Mouse (Mus musculus) thymus, adult 18-20 months (tissue): Measurements from ENCODE around the gene Gpr132.
A peak's percentile ranks its signal among the peaks of the same experiment; 100 is the strongest.
"Not testable (repeated sequence)": the region's sequence is repeated elsewhere in the genome, so short reads cannot be mapped to it uniquely, and the experiment has no call there.

Experiments
- DNase-seq, 2 experiments: peaks; one replicate each; pipeline ENCODE4 v3.0.0; 2022; ENCODE audit warnings: mixed read lengths in 2 of 2

Gene Gpr132

DNA sequence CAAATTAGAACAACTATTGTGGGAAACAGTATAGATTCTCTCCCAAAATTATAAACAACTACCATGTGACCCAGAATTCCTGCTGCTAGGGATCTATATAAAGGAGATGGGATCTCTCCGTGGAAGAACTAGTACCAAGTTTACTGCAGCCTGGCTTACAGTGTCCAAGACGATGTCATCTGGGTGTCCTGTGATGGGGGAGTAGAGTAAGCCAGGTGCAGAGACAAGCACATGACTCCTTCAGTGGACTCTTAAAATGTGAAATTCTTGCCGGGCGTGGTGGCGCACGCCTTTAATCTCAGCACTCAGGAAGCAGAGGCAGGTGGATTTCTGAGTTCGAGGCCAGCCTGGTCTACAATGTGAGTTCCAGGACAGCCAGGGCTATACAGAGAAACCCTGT, 51.2 kb downstream of the Gpr132 start:
- DNase-seq = not testable (repeated sequence)

GRCm38 (mm10) chr12:112816294-112816693, 51.7 kb downstream of the Gpr132 start:
- DNase-seq = peak; percentile 63 to 73

- no peak for DNase-seq
Measured at GRCm38 (mm10) chr12:112814682-112815470, 53.2 kb downstream of the Gpr132 start.

DNA sequence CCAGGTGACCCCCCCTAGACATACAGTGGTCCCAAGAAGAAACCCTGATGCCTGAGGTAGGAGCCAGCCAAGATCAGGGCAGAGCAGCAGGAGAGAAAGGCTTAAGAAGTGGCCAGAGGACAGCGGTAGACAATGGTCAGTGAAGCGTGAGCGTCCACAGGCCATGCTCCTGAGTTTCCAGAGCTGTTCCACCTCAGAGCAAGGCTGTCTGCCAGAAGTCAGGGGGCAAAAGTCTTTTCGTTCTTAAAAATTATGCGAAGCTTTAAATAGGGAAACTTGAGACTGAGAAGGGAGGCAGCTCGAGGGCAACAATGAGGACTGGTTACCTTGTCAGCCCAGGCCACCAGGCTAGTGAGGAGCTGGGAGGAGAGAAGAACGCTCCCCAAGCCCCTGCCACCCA, 54.7 kb downstream of the Gpr132 start:
- DNase-seq = no peak

DNA sequence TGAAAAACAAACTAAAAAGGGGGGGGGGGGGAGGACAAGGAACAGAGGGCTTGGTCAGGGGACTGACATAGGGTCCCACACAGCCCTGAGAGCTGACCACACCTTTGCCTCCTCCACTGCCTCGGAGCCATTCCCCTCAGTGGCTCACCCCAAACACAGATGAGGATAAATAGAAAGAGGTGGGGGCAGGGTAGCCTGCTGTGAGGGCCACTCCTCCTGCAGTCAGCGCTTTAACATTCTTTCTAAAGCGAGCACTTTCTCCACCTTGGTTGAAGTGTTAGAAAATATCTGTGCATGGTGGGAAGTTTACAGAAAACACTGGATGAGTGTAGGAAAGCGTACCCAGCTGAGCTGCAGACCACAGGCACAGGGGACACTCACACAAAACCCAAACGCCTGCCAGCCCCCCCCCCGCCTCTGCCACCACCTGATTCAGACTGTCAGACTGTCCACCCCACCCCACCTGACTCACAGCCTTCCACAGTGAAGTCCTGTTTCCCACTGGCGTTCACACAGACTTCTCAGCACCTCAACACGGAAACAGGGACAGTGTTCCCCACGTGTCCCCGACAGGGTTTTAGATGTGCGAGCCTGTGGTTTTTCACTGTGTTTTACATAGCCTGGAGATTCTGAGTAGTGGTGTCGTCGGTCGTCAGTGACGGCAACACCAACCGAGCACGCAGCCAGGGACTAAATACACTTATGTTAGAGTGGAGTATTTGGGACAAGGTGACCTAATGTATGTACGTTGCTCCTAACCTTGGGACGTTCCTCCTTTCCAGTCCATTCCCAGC, 57.7 kb downstream of the Gpr132 start:
- DNase-seq = no peak

DNA sequence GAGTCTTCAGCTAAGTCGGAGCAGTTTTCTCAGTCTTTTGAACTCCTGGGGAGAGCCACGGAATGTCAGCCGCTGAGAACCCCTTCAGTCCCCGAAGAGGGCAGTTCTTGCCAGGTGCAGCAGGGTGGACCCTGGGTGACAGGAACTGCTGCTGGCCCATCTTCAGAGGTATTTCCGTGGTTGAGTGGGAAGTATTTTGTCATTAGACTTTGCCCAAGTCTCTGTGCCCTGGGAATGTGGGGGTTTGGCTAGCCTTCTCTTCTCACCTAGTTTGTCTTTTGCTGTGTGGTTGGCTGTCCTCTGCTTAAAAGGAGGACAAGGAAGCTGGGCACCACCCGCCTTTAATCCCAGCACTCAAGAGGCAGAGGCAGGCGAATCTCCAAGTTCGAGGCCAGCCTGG, 58.4 kb downstream of the Gpr132 start:
- DNase-seq = no peak

GRCm38 (mm10) chr12:112808587-112809364, 59.3 kb downstream of the Gpr132 start, which contains the start of gene Clba1:
Gene Clba1, plus strand, starts transcription at chr12:112808937.
- peak; percentile 80 to 83 for DNase-seq

DNA sequence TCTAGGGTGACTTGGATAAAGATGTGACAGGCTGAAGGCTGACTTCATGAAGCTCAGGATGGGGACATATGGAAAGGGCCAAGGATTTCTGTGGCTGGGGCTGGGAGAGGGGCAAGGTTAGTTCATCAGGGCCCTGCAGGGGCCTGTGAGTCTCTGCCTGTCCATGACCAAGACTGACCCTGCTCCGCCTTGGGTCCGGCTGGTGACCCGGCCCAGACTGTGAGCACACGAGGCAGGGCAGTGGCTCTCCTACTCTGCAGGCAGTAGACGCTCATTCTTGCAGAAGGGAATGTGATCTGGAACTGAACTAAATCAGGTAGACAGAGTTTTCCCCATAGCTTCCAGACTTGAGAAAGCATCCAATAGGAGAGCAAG, 59.8 kb downstream of the Gpr132 start:
- no peak for DNase-seq

GRCm38 (mm10) chr12:112807796-112808195, 60.2 kb downstream of the Gpr132 start:
- DNase-seq = no peak

- no peak for DNase-seq
Measured at GRCm38 (mm10) chr12:112806044-112806443, 62.0 kb downstream of the Gpr132 start.

DNA sequence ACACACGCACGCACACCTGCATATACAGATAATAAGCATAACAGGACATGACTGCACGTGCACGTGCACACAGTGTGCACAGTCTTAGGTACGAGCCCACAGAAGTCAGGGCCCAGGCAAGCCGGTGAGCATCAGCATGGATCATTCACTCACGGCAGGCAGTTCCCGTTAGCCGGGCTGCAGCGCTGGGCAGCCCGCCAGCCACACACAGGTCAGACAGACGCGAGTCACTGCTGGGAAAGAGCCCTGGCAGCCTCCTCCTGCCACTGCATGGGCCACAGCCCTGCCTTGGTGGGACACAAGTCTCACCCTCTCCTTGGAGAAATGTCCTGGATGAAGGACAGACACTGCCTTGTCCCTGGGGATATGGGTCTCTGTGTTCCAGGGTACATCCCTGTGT, 64.0 kb downstream of the Gpr132 start:
- no peak for DNase-seq

DNA sequence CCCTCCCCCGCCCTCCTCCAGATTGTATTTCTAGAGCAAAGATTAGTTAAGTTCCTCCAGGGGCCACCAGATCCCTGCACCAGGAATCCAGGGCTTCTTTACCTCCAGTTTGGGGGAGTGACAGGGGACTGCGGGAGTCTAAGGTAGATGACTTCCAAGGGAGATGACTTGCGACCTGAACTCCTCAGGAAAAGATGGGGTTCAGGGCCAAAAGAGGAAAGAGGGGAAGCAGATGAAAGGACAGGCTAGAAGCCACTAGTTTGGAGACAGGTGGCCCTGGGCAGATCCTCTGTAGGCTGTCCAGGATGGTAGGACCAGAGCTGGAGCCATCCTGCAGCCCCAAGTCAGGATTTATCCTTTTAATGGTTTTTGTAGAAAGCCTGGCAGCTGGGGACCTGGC, 65.1 kb downstream of the Gpr132 start:
- no peak for DNase-seq

DNA sequence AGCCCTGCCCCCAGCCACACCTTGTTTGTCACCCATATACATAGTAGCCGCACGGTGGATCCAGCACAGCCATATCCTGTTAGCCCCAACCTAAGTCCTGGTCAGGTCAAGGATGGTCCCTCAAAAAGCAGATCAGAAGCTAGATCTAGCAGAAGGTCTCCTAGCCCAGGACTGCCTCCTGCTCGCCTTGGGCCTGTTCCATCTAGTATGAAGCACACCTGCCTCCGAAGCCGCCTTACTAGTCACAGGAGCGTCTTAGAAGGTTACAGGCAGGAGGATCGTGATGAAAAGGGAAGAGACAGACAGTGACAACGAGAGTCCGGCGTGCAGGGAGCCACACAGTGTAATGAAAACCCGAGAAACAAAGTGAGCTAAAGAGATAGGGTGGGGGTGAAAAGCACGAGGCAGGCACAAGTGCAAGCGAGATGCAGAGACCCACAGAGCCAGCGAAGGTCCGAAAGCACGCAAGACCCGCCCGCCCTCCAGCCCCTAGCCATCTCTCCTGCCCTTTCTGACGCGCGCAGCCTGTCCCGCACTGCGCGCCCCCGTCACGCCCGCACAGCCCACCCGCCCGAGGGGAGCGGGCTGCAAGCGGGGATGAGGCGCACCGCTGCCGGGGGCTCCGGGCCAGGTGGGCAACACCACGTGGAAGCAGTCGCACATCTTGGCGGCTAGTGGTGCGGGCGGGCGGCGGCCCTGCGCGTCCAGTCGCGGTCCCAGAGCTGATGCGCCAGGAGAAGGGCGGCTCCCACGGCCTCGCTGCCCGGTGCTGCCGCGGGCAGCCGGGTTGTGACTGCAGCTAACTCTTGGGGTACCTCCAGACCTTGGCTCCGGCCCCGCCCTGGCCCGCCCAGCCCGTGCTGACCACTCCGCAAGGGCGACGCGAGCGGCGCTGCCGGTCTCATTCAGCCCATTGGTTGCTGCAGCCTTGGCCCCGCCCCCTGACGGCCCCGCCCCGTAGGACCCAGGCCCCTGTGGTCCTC, 65.9 kb downstream of the Gpr132 start, which contains the start of gene Ahnak2:
TSS of gene Ahnak2 (minus strand) at position 794 of the 983 bp plus-strand sequence.
- DNase-seq = no peak
